Mouse (Mus musculus) layer of hippocampus, adult 18-20 months (tissue): ENCODE measurements around the gene Scn5a. TPM values are rescaled to one million over a fixed set of nuclear protein-coding genes. Genes with fewer than 3 reads are reported as not detected.

Experiments used
- DNase-seq, 2 experiments: peaks; one replicate each; pipeline ENCODE4 v3.0.0; 2022; ENCODE audit warnings: low spot score in 2 of 2
- total RNA-seq, 2 experiments: library from RNA; stranded (reverse); gene quantifications; 2 replicates each; pipeline ENCODE4 v1.2.3; 2021

The Scn5a gene
- total RNA-seq, 2 experiments from 2014 or later, result 0.96 to 1.5 TPM

DNA sequence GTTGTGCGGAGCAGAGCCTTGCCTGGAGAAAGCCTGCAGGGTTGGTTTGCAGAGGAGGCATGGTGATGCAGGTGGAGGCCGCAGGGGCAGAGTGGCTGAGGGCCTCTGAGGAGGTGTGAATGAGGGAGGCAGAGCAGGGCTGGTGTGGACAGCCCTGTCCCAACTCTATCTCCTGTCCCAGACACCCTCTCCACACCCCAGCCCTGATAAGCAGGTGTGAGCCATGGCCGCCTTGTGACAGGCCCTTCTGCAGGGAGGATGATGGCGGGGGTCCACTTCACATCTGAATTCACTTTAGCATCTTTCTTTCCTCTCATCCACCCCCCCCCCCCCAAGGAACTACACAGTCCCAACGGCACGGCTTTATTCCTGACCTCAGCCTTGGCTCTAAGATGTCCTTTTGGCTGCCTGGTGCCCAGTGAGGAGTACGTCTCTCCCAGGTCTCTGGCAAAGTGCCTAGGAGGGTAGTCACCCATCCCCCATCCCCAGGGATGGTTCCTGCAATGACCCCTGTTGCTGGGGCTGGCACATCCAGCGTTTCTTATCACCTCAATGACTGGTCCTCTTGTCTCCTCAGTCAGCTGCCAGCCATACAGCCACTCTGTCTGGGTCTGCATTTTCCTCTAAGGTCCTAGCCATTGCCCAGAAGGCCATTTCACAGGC lies 109.0 kb downstream of the Scn5a start:
- no peak for DNase-seq

DNA sequence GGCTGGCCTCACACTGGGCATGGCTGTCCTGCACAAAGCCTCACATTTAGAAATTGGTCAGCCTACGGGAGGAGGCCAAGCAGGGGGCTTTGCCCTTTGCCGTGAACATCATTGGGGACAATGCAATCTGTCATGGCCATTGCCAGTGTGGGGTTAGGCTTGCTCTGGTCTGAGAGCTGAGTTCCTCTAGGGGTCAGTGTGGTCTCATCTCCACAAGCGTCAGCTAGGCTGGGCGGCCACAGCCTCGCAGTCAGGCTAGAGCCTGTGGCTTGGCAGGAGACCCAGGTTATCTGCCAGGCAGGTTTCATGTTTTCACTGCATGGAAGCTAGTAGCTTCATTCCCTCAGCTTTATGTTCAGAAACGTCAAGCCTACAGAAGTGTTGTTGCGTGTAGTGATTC lies 113.2 kb downstream of the Scn5a start:
- DNase-seq, result no peak

DNA sequence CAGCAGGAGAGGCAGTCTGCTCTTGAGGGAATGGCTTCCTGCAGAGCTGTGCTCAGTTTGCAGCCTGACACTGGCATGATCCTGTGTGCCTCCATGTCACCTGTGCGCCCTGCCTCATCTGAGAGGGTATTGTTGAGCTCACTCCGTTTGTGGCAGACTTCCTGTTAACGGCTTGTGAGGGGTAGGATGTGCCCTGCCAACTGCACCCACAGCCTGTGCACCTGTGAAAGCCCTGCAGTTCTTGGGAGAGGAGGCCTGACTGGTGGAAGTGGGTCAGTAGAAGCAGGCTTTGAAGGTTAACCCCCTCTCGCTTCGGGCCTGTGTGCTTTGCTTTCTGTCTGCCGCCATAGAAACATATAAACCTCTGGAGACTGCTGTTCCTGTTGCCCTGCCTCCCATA lies 113.8 kb downstream of the Scn5a start:
- no peak for DNase-seq

DNA sequence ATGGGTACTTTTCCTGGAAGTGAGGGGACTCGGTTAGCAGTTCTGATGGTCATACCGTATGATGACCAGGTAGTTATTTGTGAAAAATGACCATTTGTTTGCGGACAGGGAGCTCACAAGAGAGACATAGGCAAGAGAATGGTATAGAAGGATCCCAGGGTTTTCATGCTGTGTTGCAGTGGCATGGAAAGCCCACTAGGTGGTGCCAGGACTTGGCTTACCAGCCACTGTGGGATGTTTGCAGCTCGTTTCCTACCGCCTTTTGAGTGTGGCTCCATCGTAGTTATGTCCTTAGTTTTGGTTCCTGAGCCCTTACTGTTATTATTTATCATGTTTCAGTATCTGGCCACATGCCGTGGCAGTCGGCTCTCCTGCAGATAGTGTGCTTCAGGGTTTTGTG lies 118.4 kb downstream of the Scn5a start:
- DNase-seq, result peak; percentile 60 to 83

- peak in 1 of 2 experiments; percentile 41 for DNase-seq
Observed at GRCm38 (mm10) chr9:119457122-119457521, 121.7 kb downstream of the Scn5a start.

DNA sequence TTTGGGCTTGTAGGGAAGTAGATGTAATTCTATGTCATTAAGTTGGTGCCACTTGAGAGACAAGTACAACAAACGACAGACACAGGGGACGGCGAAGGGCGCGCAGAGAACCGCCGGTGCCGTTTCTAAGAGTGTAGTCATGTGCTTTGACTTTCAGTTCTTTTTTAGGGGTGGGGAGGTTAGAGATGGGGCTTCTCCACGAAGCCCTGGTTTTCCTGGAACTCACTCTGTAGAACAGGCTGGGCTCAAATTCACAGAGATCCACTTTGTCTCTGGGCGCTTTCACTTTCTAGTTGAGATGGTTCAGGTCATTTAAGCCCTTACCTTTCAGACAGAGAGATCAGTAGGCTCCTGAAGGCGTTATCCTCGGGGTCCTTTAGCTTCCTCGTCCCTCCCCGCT lies 122.8 kb downstream of the Scn5a start:
- DNase-seq, result no peak

DNA sequence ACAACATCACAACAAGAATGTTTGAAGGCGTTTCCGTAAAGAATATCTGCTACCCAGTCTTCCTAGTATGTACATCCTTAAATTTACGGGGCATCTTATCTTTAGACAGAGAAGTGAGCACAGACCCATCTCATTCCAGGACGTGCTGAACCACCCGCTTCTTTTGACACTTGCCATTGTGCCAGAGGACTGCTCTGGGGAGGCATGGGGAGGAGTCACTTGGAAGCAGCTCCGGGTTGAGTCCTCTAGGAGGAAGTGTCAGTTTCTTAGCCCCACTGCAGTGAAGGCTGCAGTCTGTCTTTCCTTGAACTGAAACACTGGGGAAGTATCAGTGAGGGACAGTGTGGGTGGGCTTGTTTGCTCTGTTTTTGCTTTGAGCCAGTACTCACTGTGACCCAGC lies 133.1 kb downstream of the Scn5a start:
- no peak for DNase-seq

DNA sequence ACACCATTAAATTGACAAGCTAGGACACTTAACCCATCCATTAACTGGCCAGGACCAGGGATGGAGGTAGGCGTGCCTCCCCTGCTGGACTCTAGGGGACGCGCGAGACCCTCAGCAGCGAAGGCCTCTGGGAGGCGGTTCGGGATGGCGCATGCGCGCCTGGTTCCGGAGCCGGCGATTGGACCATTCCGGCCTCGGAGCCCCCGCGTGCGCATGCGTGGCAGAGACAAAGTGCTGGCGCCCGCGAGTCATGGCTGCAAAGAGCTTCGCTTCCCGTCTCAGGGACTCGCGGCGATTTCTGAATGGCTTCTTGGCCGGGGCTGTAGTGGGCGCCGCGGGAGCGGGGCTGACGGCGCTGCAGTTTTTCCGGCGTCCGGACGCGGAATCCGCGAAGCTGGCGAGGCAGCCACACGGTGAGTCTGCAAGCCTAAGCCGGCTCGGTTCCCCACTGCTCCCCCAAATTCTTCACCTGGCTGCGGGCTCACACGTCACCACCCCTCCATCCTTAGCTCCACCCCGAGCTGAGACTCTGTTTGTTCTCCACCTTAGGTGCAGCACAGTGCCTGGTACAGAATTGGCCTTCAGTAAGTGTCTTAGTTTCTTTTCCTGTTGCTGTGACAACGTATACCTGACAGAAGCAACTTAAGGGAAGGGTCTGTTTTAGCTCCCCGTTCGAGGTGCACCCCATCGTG lies 133.9 kb downstream of the Scn5a start, which contains the start of gene Exog:
TSS of gene Exog (plus strand) at position 206 of the 692 bp plus-strand sequence.
- peak; percentile 98 to 99 for DNase-seq

GRCm38 (mm10) chr9:119438498-119439000 lies 140.3 kb downstream of the Scn5a start:
- DNase-seq, result no peak

DNA sequence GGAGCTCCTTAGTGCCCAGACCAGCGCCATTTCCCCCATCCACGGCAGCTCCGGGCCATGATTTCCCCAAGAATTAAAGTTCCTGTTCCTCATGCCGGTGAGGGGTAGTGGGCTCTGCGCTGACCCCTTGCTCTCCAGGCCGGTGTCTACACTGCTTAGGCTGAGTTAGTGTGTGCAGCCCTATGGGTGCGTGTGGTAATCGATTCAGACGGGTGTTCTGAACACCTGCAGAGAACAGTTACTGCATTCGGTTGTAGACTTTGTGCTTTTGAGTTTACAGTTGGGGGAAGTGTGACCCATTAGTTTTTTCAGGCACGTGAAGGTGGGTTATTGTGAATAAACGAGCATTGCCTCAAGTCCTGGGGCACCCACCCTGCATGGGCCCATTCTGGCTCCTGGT lies 140.8 kb downstream of the Scn5a start:
- no peak for DNase-seq

DNA sequence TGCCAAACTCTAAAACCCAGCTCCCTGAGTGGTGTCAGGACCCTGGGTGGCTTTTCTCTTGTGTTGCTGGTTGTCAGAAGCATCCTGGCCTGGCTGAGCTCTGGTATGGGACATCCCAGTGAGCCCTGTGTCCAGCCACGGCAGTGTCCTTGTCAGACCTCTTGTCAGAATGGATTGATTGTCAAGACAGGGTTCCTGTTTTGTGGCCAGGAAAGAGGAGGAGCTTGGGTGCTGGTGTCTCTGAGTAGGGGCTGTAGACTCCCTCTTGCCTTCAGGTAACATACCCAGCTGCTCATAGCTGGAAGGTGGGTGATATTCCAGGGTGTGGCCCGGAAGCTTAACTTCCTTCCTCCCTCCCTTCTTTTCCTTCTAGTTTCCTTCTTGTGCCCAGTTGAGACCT lies 143.0 kb downstream of the Scn5a start:
- no peak for DNase-seq

Other genes starting within 250 kb of the Scn5a start
- 10 to 100 TPM; 70.3 to 74.7 TPM for gene Acaa1a, start 239.3 kb downstream of the Scn5a start, total RNA-seq
- gene Myd88, start 237.6 kb downstream of the Scn5a start, total RNA-seq, result 1 to 10 TPM; 5.9 to 6.7 TPM
- 1 to 10 TPM; 4.8 to 5.9 TPM for gene Xylb, start 221.6 kb downstream of the Scn5a start, total RNA-seq
- not detected for gene Slc22a14, start 213.5 kb downstream of the Scn5a start, total RNA-seq
- gene Acvr2b, start 176.9 kb downstream of the Scn5a start, total RNA-seq, result 10 to 100 TPM; 11.3 to 13.5 TPM
- 10 to 100 TPM; 20.2 to 21.4 TPM for gene Exog, start 134.1 kb downstream of the Scn5a start, total RNA-seq
- not detected for gene Scn10a, start 140.3 kb upstream of the Scn5a start, total RNA-seq
- not detected for gene Scn11a, start 246.4 kb upstream of the Scn5a start, total RNA-seq